Mouse (Mus musculus) adipocyte (in vitro differentiated cells): ENCODE results near the gene Aldh5a1.

Experiments
- DNase-seq: peaks from one replicate; pipeline ENCODE4 v3.0.0-alpha.2; 2016; ENCODE audit warnings: low spot score

The Aldh5a1 gene

DNA sequence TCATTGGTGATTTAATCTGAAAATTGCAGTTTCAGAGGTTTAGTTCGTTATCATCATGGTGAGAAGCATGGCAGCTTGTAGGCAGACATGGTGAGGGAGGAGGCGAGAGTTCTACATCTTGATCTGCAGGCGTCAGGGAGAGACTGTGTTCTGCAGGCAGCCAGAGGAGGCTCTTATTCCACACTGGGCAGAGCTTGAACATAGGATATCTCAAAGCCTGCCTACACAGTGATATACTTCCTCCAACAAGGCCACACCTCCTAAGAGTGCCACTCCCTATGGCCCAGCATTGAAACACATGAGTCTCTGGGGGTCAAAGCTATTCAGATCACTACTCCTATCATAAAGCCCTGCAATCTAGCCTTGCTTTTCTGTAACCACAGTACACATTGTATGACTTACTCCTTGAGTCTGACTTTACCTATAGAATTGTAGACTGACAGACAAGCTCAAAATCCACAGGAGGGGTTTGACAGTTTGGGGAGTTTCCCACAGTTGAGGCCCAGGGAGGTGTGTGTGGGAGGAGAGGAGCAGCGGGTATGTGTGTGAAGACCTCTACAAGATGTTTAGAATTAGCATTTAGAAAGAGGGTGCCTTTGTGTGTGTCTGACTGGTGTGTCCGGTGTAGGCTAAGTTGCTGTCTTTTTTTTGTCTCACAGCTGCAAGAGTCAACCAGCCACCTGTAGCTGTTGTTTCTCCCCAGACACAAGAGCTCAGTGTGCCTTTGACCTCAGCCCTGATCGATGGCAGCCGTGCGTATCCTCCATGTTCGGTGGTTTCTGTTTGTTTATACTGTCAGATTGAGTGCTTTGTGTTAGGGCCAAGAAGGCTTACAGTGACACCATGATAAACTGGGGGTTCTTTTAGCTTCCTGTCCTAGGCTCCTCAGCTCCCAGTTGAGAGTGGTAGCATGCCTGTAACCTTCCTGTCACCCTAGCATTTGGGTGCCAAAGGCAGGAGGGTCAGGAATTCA lies 70.7 kb downstream of the Aldh5a1 start:
- no peak for DNase-seq

- DNase-seq, result peak; percentile 28
Measured at GRCm38 (mm10) chr13:24862520-24862919, 74.9 kb downstream of the Aldh5a1 start.

DNA sequence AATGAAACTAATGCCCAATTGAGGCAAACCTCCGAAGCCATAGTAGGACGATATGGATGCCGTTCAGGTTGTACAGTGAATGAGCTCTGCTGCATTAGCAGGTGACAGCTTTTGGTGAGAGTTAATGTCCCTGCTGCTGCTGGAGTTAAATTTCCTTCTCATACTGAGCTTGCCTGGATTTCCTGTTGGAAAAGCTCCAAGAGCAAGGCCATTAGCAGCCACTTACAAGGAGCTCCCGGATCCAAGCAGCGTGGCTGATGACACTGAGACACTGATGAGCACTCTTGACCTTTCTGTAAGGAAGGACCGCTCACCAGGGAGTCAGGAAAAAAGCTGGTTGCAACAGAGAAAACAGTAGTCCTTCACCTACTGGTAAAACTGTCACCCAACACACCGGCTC lies 75.4 kb downstream of the Aldh5a1 start:
- DNase-seq, result peak; percentile 7

GRCm38 (mm10) chr13:24861084-24861483 lies 76.4 kb downstream of the Aldh5a1 start:
- no peak for DNase-seq

GRCm38 (mm10) chr13:24859115-24859514 lies 78.3 kb downstream of the Aldh5a1 start:
- DNase-seq, result no peak
